Mouse (Mus musculus): Measurements from ENCODE around the gene Ift88. TPM values are rescaled to one million over a fixed set of nuclear protein-coding genes. Genes with fewer than 3 reads are reported as not detected.

Gene Ift88
- polyA plus RNA-seq (2012; rRNA removed) = 26.6 and 27.2 TPM in 2 replicates

GRCm38 (mm10) chr14:57423432-57424211 lies at the start of gene Ift88:
Gene Ift88 (plus strand): TSS chr14:57424062.

DNA sequence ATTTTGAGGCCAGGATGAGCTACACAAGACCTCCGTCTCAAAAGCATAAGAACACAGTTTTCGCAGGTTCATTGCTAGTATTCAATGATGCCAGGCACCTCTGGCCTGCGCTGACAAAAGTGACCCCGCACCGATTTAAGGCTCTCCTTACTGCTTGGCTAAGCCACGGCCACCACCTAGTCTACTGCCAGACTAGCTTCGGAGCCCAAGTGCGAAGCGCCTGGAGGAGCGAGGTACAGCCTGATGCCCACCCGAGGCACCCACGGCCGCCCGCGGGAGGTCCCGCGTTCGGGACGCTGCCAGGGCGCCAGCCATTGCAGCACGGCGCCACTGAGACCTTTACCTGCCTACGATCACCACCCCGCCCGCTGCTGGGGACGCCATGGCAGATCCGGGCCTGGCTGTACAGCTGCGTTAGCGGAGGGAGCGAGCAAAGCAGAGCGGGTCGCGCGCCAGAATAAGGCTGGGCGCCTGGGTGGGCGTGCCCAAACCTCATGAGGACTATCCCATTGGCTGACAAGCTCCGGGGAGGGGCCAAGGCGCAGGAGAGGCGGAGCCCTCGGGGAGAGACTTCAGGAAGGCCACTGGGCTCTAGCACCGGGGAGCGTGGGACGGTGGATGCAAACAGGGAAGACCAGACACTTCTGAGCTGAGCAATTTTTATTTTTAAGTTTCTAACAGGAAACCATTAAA lies 25.7 kb upstream of the Ift88 start, which contains the start of gene Cryl1:
Gene Cryl1, minus strand, starts transcription at position 465 of the 693 bp plus-strand sequence.

DNA sequence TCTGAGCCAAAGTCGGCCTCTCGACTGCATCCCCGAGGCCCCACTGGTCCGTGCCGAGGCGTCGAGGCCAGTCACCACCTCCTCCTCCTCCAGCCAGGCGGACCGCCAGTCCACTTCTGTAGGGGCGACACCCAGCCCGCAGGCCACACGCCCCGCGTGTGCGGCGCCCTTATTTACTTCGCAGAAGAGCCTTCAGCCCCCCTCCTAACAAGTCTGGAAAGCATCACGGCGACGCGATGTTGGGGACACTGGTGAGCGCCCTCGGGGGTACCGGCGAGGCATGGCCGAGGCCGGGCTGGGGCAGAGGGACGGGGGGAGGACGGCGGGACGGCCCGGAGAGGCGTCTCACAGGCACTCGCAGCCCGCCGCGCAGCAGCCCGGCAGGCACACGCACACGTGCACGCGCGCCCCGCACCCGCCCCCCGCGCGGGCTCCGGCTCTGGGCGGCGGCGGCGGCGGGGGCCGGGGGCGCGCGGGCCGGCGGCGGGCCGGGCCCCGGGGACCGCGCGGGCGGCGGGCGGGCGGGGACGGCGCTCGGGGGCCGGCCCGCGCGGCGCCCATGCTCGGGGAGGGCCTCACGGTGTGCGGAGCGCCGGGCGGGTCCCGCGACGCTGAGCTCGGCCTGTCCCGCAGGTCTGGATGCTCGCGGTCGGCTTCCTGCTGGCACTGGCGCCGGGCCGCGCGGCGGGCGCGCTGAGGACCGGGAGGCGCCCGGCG lies 101.0 kb downstream of the Ift88 start, which contains the start of gene Il17d:
Gene Il17d, plus strand, starts transcription at position 107 of the 717 bp plus-strand sequence.

Other genes starting within 250 kb of the Ift88 start
- 12.4 and 16.6 TPM in 2 replicates for gene Cryl1, start 25.5 kb upstream of the Ift88 start, polyA plus RNA-seq (2012; rRNA removed)
- 19.0 and 22.9 TPM in 2 replicates for gene Il17d, start 100.7 kb downstream of the Ift88 start, polyA plus RNA-seq (2012; rRNA removed)
- 41.7 and 42.2 TPM in 2 replicates for gene Eef1akmt1, start 147.6 kb downstream of the Ift88 start, polyA plus RNA-seq (2012; rRNA removed)
- 9.0 and 9.6 TPM in 2 replicates for gene Xpo4, start 241.4 kb downstream of the Ift88 start, polyA plus RNA-seq (2012; rRNA removed)

Data from central nervous system, embryonic 14 days (tissue).